Mouse (Mus musculus) myocyte (in vitro differentiated cells): ENCODE measurements around the gene A330070K13Rik.

ENCODE experiments used
- CEBPB ChIP-seq: IDR thresholded peaks from 2 replicates; pipeline ENCODE4 v1.6.1; 2011; ENCODE audit warnings: mild to moderate bottlenecking, moderate library complexity; ENCODE audit not compliant: poor library complexity, insufficient read depth, severe bottlenecking
- POLR2A ChIP-seq: IDR thresholded peaks from one replicate; pipeline ENCODE4 v1.6.1; 2011; ENCODE audit warnings: low read depth, mild to moderate bottlenecking, control low read depth, moderate library complexity; ENCODE audit not compliant: insufficient read length
- REST ChIP-seq: IDR thresholded peaks from one replicate; pipeline ENCODE4 v1.6.1; 2011; ENCODE audit warnings: mild to moderate bottlenecking, control low read depth, moderate library complexity; ENCODE audit not compliant: insufficient read depth, insufficient read length
- SRF ChIP-seq: IDR thresholded peaks from one replicate; pipeline ENCODE4 v1.6.1; 2011; ENCODE audit warnings: low read depth; ENCODE audit not compliant: control insufficient read depth, insufficient read length
- TCF3 ChIP-seq: IDR thresholded peaks from one replicate; pipeline ENCODE4 v1.6.1; 2011; ENCODE audit warnings: low read depth, control low read depth; ENCODE audit not compliant: insufficient read length
- USF1 ChIP-seq: IDR thresholded peaks from one replicate; pipeline ENCODE4 v1.6.1; 2011; ENCODE audit warnings: low read depth, mild to moderate bottlenecking, control low read depth, moderate library complexity

DNA sequence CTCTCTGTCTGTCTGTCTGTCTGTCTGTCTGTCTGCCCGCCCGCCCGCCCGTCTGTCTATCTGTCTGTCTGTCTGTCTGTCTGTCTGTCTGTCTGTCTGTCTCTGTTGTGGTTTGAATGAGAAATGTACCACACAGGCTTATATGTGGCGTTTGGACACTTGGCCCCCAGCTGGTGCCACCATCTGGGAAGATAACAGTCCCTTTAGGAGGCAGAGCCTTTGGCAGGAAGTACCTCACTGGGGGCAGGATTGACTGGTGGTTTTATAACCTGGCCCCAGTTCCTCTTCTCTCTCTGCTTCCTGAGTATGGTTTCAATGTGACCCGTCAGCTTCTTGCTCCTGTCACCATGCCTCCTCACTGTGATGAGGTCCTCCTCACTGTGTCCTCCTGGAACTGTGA is 25.3 kb upstream of the A330070K13Rik start:
- TF ChIP-seq POLR2A (no peak), REST (no peak), USF1 (no peak), SRF (no peak), TCF3 (no peak), CEBPB (no peak)
